In the genomic region with DNA sequence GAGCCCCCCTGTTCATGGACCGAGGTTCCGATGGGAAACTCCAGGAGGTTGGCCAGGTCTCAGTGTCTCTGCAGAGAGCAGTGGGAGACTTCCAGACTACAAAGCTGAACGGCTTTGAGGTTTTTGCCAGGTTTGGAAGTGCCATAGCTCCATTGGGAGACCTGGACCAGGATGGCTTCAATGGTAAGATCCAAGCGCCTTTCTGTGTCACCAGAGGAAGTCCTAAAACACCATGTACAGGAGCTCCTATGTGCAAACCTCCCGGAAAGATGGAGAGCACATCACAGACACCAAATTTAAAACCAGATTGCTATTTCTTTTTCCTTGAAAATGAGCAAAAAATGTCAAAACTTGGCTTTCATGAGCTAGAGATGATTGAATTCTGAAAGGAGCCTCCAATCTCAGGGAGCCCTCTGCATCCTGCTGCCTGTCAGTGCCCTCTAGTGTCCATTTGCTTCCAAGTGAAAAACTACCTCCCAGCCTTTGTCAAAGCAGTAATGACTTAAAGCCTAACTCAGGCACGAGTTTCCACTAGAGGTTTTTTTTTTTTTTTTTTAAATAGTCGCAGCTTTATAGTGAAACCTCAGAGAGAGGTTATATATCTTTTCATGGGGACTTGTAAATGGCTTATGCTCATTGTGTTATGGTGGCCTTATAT, we compare ENCODE assay signal across 10 mouse cellular contexts. TPM values are rescaled to one million over a fixed set of nuclear protein-coding genes. Genes with fewer than 3 reads are reported as not detected.
DNase-seq lines count a peak whose midpoint lies in the region; ATAC-seq and TF ChIP-seq lines count a peak whose summit lies in the region.
"Had no signal": no experiment of that assay in that cellular context is flagged by ENCODE, and none has a peak within 500 bp of the region (broad histone marks: within the 10 kb centered on the region; RNA-seq: fewer than 3 reads in every experiment).

No protein-coding gene starts in this region.

- ATAC-seq in midbrain, embryonic 14.5 days (ENCODE audit: low FRiP score, low TSS enrichment), result no peak; the same call in 1 of the 2 replicates
- no peak; the same call in 1 of the 2 replicates for ATAC-seq in midbrain, embryonic 13.5 days

- no peak overlapping the region for H3K9ac ChIP-seq in midbrain, embryonic 14.5 days (replicated peaks; ENCODE audit: low read length)
- no peak overlapping the region for H3K9ac ChIP-seq in midbrain, embryonic 13.5 days (replicated peaks)
- H3K9ac ChIP-seq: embryonic facial prominence, embryonic 13.5 days; neural tube, embryonic 12.5 days had no signal

- H3K27me3 ChIP-seq in midbrain, embryonic 14.5 days (ENCODE audit: control insufficient read depth, insufficient read depth, low read length), result no peaks in the 10 kb centered on the region
- no peaks in the 10 kb centered on the region for H3K27me3 ChIP-seq in midbrain, embryonic 13.5 days
- no peaks in the 10 kb centered on the region for H3K27me3 ChIP-seq in thymus, adult 2 months (ENCODE audit: control insufficient read depth, insufficient read depth, low read length)
- H3K27me3 ChIP-seq: embryonic facial prominence, embryonic 13.5 days; neural tube, embryonic 12.5 days had no signal

- TF ChIP-seq POLR2A in thymus, adult 2 months (IDR thresholded peaks at IDR 0.05; ENCODE audit: control insufficient read depth, extremely low read depth, insufficient read depth, low read length, poor library complexity), result no peak

- no peaks in the 10 kb centered on the region for H3K36me3 ChIP-seq in midbrain, embryonic 14.5 days (ENCODE audit: control insufficient read depth, insufficient read depth, low read length)
- peaks cover 10% of the 10 kb centered on the region for H3K36me3 ChIP-seq in midbrain, embryonic 13.5 days
- peaks cover 29% of the 10 kb centered on the region for H3K36me3 ChIP-seq in thymus, adult 2 months (ENCODE audit: control insufficient read depth, insufficient read depth, low read length)

- no peak for TF ChIP-seq CTCF in thymus, adult 2 months (IDR thresholded peaks at IDR 0.05; ENCODE audit: borderline replicate concordance, control insufficient read depth, extremely low read depth, insufficient read depth, low read length, poor library complexity)

- H3K4me1 ChIP-seq in midbrain, embryonic 14.5 days (ENCODE audit: control insufficient read depth, insufficient read depth, low read length), result no peaks in the 10 kb centered on the region
- H3K4me1 ChIP-seq in midbrain, embryonic 13.5 days (replicated peaks), result no peaks in the 10 kb centered on the region
- no peaks in the 10 kb centered on the region for H3K4me1 ChIP-seq in thymus, adult 2 months (replicated peaks; ENCODE audit: control insufficient read depth, insufficient read depth, low read length)
- H3K4me1 ChIP-seq: embryonic facial prominence, embryonic 13.5 days; neural tube, embryonic 12.5 days had no signal

- no peak overlapping the region for H3K4me2 ChIP-seq in midbrain, embryonic 14.5 days (ENCODE audit: low read length)
- no peak overlapping the region for H3K4me2 ChIP-seq in midbrain, embryonic 13.5 days (replicated peaks)
- H3K4me2 ChIP-seq: embryonic facial prominence, embryonic 13.5 days; neural tube, embryonic 12.5 days had no signal

- WGBS in midbrain, embryonic 14.5 days, result 66% methylated on average over 7 of the region's 7 CpGs
- 67% methylated on average over 7 of the region's 7 CpGs for WGBS in midbrain, embryonic 13.5 days
- WGBS in thymus, adult 2 months, result 66% methylated on average over 7 of the region's 7 CpGs

- peak; percentile 80 for DNase-seq in midbrain, embryonic 14.5 days
- DNase-seq in adrenal gland, adult 18-20 months (ENCODE audit: low spot score in 2 of 2), result peak; percentile 32 to 41
- peak; percentile 79 for DNase-seq in embryo, embryonic 10.5 days (ENCODE audit: low spot score)
- DNase-seq in heart, adult 9 months (ENCODE audit: low spot score in 2 of 2), result peak; percentile 44 to 64
- peak; percentile 65 to 76 for DNase-seq in kidney, postnatal 4 days
- peak; percentile 80 for DNase-seq in lung, postnatal 25 days (ENCODE audit: low spot score)
- peak; percentile 43 for DNase-seq in thymus, adult 2 months

- H3K4me3 ChIP-seq in midbrain, embryonic 14.5 days (replicated peaks; ENCODE audit: low read depth, low read length), result no peak overlapping the region
- H3K4me3 ChIP-seq in midbrain, embryonic 13.5 days (replicated peaks), result no peak overlapping the region
- no peak overlapping the region for H3K4me3 ChIP-seq in thymus, adult 2 months (ENCODE audit: control insufficient read depth, insufficient read depth, low read length)
- H3K4me3 ChIP-seq: embryonic facial prominence, embryonic 13.5 days; neural tube, embryonic 12.5 days had no signal

- no peak overlapping the region for H3K27ac ChIP-seq in midbrain, embryonic 14.5 days (replicated peaks; ENCODE audit: low read depth, low read length)
- H3K27ac ChIP-seq in midbrain, embryonic 13.5 days, result no peak overlapping the region
- no peak overlapping the region for H3K27ac ChIP-seq in thymus, adult 2 months (ENCODE audit: control insufficient read depth, insufficient read depth, low read length)
- H3K27ac ChIP-seq: embryonic facial prominence, embryonic 13.5 days; neural tube, embryonic 12.5 days had no signal

- no peaks in the 10 kb centered on the region for H3K9me3 ChIP-seq in midbrain, embryonic 14.5 days (ENCODE audit: control insufficient read depth, low read length)
- H3K9me3 ChIP-seq in midbrain, embryonic 13.5 days, result no peaks in the 10 kb centered on the region
- H3K9me3 ChIP-seq: embryonic facial prominence, embryonic 13.5 days; neural tube, embryonic 12.5 days had no signal

RNA-seq across cellular contexts. Expression of a gene that starts 41.2 kb away (rescaled TPM):
- polyA plus RNA-seq in midbrain, embryonic 14.5 days (2014; fragmentation: Nextera tagmentation; extraction: Ambion mirVana), result 73.5 and 91.0 TPM in 2 replicates
- polyA plus RNA-seq in midbrain, embryonic 13.5 days (2015; fragmentation: Nextera tagmentation; extraction: Ambion mirVana), result 69.2 and 69.4 TPM in 2 replicates
- total RNA-seq in adrenal gland, adult 18-20 months (2021), result 1 to 10 TPM; 4.5 to 5.5 TPM
- polyA plus RNA-seq in thymus, adult 2 months (2012; rRNA removed), result 0.14 and 0.27 TPM in 2 replicates

RNA-seq across cellular contexts. Expression of a gene that starts 47.1 kb away (rescaled TPM):
- polyA plus RNA-seq in midbrain, embryonic 14.5 days (2014; fragmentation: Nextera tagmentation; extraction: Ambion mirVana), result 21.8 and 27.5 TPM in 2 replicates
- polyA plus RNA-seq in midbrain, embryonic 13.5 days (2015; fragmentation: Nextera tagmentation; extraction: Ambion mirVana), result 19.7 and 23.0 TPM in 2 replicates
- total RNA-seq in adrenal gland, adult 18-20 months (2021), result 100 to 1,000 TPM in 1 of 2 experiments, 10 to 100 TPM in 1; 92.2 to 113 TPM
- polyA plus RNA-seq in thymus, adult 2 months (2012; rRNA removed), result 25.9 and 70.5 TPM in 2 replicates

Comparison
In these comparisons a context has a peak if more than half of its experiments do, and no peak if none do; other contexts are left out.
1. RNA of a gene that starts 41.2 kb away (polyA plus RNA-seq): 73.5 to 91.0 TPM in midbrain, embryonic 14.5 days and 69.2 to 69.4 TPM in midbrain, embryonic 13.5 days; 0.14 to 0.27 TPM in thymus, adult 2 months; every median in the first group is over 10 times any median in the second.
2. Peak in every context shown above with its lines, with median percentiles within 50 percentile points of each other: DNase-seq.